Mouse (Mus musculus) heart, postnatal 4 days (tissue): ENCODE measurements around the gene Gm2174. TPM values are rescaled to one million over a fixed set of nuclear protein-coding genes. Genes with fewer than 3 reads are reported as not detected.

Experiments used
- total RNA-seq, 2 experiments: library from RNA; stranded (reverse); gene quantifications; 2 replicates each; pipeline ENCODE4 v1.2.3; 2021

The Gm2174 gene
- total RNA-seq, 2 experiments from 2014 or later, result not detected

Other genes with a start within 250 kb of the Gm2174 start
- gene Gm773, start 235.1 kb upstream of the Gm2174 start, total RNA-seq, result not detected
- 1 to 10 TPM; 5.5 to 6.1 TPM for gene Zfp449, start 101.6 kb upstream of the Gm2174 start, total RNA-seq
- under 1 TPM; 0.61 to 0.91 TPM for gene Smim10l2a, start 73.4 kb upstream of the Gm2174 start, total RNA-seq
- 10 to 100 TPM; 14.9 to 16.0 TPM for gene Ints6l, start 6.9 kb downstream of the Gm2174 start, total RNA-seq
- not detected for gene Gm10477, start 76.8 kb downstream of the Gm2174 start, total RNA-seq
- not detected for gene Gm648, start 101.6 kb downstream of the Gm2174 start, total RNA-seq
- gene Mmgt1, start 150.1 kb downstream of the Gm2174 start, total RNA-seq, result 10 to 100 TPM; 30.3 to 31.7 TPM
- 10 to 100 TPM; 16.4 to 18.2 TPM for gene Slc9a6, start 161.8 kb downstream of the Gm2174 start, total RNA-seq